Mouse (Mus musculus): ENCODE measurements around the gene Isoc2b.
A peak's percentile ranks its signal among the peaks of the same experiment; 100 is the strongest.
"Not testable (repeated sequence)": the region's sequence is repeated elsewhere in the genome, so short reads cannot be mapped to it uniquely, and the experiment has no call there.

Isoc2b gene

DNA sequence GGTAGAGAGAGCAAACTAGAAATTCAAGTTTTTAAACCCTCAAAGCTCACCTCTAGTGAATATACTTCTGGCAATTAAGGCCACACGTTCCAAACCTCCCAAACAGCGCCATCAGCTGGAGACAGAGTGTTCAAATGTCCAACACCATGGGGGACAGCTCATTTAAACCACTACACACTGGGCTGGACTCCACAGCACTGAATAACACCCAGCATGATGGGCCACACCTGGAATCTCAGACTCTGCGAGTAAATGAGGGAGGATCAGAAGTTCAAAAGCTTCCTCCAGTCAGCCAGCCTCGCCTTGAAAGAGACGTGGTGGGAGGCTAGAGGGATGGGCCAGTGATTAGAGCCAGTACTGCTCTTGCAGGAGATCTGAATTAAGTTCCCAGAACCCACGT is at the start of gene Isoc2b:
TSS of gene Isoc2b (minus strand) at position 126 of the 400 bp plus-strand sequence.
- DNase-seq (ENCODE audit: low read depth, low spot score), result no peak

DNA sequence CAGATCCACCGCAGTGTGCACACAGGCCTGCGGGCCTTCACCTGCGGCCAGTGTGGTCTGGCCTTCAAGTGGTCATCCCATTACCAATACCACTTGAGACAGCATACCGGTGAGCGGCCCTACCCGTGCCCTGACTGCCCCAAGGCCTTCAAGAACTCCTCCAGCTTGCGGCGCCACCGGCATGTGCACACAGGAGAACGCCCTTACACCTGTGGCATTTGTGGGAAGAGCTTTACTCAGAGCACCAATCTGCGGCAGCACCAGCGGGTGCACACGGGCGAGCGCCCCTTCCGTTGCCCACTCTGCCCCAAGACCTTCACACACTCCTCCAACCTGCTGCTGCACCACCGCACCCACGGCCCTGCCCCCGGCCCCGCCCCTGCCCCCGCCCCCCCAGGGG is 49.0 kb upstream of the Isoc2b start:
- DNase-seq (ENCODE audit: low read depth, low spot score), result no peak

DNA sequence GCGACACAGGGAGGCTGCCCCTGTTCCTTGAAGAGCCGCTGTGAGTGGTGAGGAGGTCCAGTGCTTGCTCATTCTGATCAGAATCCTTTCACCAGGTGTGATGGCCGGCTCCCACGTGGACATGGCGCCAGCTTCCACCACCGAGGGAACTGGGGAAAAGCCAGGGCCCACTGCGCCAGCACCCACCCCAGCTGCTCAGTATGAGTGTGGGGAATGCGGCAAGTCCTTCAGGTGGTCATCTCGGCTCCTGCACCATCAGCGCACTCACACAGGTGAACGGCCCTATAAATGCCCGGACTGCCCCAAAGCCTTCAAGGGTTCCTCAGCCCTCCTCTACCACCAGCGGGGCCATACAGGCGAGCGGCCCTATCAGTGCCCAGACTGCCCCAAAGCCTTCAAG is 48.6 kb upstream of the Isoc2b start:
- DNase-seq (ENCODE audit: low read depth, low spot score), result no peak

- DNase-seq (ENCODE audit: low read depth, low spot score), result no peak
Observed at GRCm38 (mm10) chr7:4917494-4917893, 47.4 kb upstream of the Isoc2b start.

- DNase-seq (ENCODE audit: low read depth, low spot score), result peak; percentile 70
Observed at GRCm38 (mm10) chr7:4915669-4916416, 45.8 kb upstream of the Isoc2b start.

DNA sequence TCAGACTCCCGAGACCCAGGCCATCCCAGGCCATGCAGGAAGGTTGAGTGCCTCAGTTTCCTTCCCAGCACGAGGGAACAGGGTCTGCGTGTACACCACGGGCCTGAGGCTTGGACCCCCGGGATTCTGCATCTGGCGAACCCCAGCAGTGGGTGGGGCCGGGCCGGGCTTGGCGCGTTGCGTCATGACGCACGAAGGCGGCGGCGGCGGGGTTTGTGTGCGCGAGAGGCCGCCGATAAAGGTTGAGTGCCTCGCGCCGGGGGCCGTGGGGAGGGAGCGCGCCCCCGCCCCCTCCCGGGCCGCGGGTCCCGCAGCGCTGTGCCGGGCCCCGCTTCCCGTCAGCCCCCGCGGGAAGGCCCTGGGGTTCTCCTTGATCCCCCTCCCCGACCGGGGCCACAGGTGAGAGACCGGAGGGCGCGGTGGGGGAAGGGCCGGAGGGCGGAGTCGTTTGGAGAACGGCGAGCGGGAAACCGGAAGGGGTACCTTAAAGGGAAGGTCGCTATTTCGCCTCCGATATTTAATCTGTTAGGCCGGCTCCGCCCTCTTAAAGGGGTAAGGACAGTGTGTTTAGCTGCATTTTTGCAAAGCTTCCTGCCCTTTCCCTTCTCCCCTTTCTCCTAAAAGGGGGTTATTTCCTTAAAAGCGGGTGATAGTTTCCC is 45.1 kb upstream of the Isoc2b start, which contains the start of gene Zfp628:
TSS of gene Zfp628 (plus strand) at position 211 of the 659 bp plus-strand sequence.
- DNase-seq (ENCODE audit: low read depth, low spot score), result peak; percentile 96

GRCm38 (mm10) chr7:4912248-4912647 is 42.2 kb upstream of the Isoc2b start:
- DNase-seq (ENCODE audit: low read depth, low spot score), result no peak

DNA sequence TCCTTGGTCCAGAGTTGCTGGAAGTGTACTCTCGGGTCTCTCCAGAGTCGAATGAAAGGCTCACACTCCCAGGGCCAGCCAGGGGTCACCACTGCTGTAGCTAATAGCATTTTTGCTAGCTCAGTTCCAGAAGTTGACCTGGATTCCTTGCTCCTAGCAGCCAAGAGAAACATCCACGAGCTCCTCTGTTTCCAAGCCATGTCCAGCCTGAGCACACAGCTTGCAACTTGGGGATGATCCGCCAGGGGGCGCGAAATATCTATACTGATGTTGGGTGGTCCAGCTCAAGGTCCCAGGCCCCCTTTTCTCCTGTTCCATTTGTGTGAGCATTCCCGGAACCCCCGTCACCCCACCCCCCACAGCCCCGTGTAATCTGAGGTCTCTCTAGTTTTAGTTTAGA is 41.5 kb upstream of the Isoc2b start:
- peak; percentile 68 for DNase-seq (ENCODE audit: low read depth, low spot score)

- no peak for DNase-seq (ENCODE audit: low read depth, low spot score)
Observed at GRCm38 (mm10) chr7:4906466-4906950, 36.5 kb upstream of the Isoc2b start, which contains the start of gene Gm36210. TSS of gene Gm36210 (minus strand) at chr7:4906516.

DNA sequence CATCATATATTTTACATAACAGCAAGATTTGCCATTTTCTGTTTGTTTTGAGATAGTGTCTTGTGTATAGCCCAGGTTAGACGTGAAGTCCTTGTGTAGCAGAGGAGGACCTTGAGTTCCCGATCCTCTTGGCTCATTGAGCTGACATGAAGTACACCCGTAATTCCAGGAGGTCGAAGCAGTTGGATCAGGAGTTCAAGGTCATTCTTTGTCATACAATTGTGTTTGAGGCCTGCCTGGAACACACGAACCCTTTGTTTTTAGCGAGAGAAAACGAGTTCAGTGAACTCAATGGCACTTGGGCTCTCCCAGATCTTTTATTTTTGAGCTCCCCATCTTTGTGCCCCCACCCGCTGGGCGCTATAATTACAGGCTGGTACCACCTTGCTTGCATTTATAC is 32.3 kb upstream of the Isoc2b start:
- DNase-seq (ENCODE audit: low read depth, low spot score), result no peak

DNA sequence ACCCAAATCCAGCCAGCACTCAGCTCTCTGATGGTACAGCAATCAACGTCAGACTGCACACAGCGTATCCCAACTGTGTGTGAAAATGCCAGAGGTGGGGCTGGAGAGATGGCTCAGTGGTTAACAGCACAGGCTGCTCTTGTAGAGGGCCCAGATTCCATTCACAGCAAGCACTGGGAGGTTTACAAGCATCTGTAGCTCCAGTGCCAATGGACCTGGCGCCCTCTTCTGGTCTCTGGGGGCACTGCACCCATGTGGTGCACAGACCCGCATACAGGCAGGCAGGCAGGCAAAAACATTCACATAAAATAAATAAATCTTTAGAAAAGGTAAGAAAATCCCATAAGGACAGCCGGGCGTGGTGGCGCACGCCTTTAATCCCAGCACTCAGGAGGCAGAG is 31.1 kb upstream of the Isoc2b start:
- no peak for DNase-seq (ENCODE audit: low read depth, low spot score)

DNA sequence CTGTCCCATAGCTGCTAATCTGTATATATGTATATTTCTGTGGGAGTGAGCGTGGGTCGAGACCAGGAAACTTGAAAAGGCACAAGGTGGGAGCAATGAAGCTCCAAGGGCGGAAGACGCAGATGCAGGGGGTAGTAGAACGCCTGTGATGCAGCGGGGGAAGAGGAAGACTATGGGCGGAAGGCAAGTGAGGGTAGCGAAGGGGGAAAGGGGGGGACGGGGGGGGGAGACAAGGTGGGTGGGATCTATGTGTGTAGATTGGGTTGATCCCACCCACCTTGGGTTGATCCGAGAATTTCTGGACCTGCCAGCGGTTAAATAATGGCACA is 30.4 kb upstream of the Isoc2b start:
- no peak for DNase-seq (ENCODE audit: low read depth, low spot score)

DNA sequence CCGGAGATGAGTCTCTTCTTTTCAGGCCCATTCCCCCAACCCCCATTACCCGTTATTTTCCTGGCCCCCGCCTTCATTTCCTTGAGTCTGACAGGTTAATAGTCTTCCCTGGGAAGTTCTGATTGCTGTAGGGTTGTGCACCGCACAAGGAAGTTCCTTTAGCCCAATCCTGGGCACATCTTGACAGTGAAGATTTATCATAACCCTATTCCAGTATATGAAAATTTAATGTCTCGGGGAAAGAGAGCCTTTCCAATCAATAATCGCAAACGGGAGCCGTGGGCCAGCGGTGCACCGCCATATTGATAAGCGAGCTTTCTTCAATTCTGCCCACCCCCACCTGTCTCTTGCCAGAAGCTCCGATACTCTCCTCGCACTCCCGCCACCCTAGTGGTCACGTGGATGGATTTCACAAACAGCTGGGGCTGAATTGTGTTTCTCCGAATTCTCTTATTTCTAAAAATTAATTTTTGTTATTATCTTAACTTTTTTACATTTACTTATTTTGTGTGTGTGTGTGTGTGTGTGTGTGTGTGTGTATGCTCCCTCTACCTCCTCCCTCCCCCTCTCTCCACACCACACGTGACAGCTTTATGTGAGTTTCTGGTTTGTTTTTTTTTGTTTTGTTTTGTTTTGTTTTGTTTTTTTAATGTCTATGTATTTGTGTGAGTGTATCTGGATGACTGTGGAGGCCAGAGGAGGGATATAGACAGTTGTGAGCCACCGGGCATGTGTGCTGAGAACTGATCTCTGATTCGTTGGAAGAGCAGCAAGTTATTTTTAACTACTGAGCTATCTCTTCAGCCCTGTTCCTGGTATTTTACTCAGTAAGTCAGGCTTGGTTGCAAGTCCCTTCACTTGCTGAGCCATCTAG is 29.8 kb upstream of the Isoc2b start:
- no peak for DNase-seq (ENCODE audit: low read depth, low spot score)

DNA sequence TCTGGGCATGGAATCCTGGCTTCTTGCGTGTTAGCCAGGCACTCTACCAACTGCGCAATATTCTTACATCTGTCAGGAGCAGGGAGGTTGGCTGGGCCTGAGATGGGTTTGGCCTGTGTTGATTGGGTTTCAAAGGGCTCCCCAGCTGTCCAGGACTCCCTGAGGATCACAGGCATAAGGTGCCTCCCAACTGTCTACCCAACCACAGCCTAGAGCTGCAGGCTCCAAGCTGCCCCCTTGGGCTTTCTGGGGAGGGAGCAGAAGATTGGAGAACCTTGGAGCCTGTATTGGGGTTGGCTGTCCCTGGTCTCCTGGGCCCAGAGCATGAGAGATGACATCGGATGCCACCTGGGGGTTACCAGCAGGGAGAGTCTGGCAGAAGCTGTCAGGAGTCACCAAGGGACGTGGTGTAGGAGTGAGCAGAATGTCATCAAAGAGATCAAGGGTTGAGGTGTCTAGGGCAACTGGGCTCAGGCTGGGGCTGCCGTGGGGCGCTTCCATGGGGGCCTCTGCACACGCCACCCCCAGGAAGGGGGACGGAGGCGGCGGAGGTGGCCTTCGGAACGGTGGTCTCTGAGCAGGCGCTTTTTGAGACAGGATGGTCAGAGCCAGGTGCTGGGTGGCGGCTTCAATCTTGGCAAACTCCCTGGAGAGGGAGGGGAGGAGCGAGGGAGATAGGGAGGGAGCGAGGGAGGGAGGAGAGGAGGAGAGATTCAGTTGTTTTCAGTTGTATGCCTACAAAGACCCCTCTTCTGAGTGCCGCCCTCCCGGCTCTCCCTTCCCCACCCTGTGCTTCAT is 29.0 kb upstream of the Isoc2b start:
- no peak for DNase-seq (ENCODE audit: low read depth, low spot score)

DNA sequence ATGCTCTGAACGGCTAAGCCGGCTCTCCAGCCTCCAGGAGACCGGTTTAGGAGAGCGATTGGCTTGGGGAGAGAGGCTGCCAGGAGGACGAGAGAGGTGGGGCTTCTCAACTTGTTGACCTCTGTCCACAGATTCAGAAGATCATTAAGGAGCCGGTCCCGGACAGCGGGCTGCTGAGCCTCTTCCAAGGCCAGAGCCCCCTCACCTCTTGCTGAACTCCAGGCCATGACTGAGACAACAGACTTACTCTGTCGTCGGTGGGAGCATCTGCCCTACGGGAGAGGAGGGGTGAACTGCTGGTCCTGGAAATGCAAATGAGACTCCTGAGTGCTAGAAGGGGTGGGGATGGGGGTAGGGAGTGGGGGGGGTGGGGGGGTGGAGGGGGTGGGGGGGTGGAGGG is 25.1 kb upstream of the Isoc2b start:
- DNase-seq (ENCODE audit: low read depth, low spot score), result no peak

DNA sequence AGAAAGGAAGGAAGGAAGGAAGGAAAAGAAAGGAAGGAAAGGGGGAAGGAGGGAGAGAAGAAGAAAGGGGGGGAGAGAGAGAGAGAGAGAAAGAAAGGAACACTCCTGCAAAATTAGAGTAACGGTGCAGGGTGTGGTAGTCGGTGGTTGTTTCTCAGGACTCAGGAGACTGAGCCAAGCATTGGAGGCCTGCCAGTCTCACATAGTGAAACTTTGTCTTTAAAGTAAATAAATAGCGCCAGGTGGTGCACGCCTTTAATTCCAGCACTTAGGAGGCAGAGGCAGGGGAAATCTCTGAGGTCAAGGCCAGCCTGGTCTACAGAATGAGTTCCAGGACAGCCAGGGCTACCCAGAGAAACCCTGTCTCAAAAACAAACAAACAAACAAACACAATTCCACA is 16.6 kb upstream of the Isoc2b start:
- DNase-seq (ENCODE audit: low read depth, low spot score), result no peak

- not testable (repeated sequence) for DNase-seq (ENCODE audit: low read depth, low spot score)
Observed at GRCm38 (mm10) chr7:4879036-4879435, 9.0 kb upstream of the Isoc2b start.

- no peak for DNase-seq (ENCODE audit: low read depth, low spot score)
Observed at GRCm38 (mm10) chr7:4878186-4878585, 8.1 kb upstream of the Isoc2b start.

- no peak for DNase-seq (ENCODE audit: low read depth, low spot score)
Observed at GRCm38 (mm10) chr7:4877226-4877625, 7.2 kb upstream of the Isoc2b start.

DNA sequence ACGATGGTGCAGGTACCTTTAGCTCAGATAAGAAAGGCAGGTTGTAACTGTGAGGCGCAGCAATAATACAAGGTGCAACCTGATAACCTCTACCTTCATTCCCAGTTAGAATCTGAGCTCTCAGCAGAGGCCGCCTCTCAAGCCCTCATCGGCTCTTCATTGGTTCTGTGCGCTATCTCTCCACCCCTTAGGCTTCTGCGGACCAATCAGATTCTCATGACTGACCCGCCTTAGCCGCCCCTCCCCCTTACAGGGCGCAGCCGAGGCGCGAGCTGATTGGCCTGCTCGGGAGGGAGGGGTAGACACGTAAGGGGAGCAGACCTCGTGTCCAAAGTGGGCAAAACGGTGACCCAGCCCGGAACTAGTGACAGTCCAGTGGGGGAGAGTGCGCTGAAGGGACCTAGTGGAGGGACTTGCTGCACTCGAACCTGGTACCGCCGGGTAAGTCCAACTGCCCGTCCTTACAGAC is 6.7 kb upstream of the Isoc2b start, which contains the start of gene Isoc2a:
TSS of gene Isoc2a (plus strand) at position 401 of the 469 bp plus-strand sequence.
- peak; percentile 96 for DNase-seq (ENCODE audit: low read depth, low spot score)

DNA sequence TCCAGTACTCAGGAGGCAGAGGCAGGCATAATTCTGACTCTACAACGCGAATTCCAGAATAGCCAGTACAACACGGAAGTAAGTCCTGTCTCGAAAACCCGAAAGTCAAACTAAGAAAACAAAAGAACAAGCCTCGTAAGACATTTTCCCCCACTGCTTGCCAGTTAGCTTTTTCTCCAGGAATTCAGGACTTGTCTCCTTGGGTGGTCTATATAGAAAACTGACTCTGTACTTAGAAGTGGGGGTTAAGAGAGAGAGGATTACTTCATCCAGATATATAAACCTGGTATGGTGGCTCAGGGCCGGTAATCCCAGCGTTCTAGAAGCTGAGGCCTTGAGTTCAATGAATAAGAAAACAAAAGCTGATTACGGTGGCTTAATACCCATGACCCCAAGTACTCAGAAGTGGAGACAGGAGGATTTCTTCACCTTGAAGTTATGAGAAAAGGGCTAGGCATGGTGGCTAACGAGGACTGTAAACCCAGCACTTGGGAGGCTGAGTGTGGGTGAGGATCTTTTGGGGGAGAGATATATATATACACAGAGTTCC is 3.4 kb downstream of the Isoc2b start:
- no peak for DNase-seq (ENCODE audit: low read depth, low spot score)
